Mouse (Mus musculus) spleen, embryonic (tissue): ENCODE results near the gene Ndufb5.
"Not testable (repeated sequence)": the region's sequence is repeated elsewhere in the genome, so short reads cannot be mapped to it uniquely, and the experiment has no call there.

Experiments
- CTCF ChIA-PET: fragments of 350-600 bp; sonication (Branson Sonifier 250); formaldehyde crosslinking; loops from one replicate; lab custom pipeline; 2022; lab: Charles Lee

Ndufb5 gene

GRCm38 (mm10) chr3:32725951-32726350, 10.8 kb upstream of the Ndufb5 start:
- CTCF ChIA-PET, result no interaction called here

- CTCF ChIA-PET, result no interaction called here
Observed at GRCm38 (mm10) chr3:32727861-32728260, 8.9 kb upstream of the Ndufb5 start.

GRCm38 (mm10) chr3:32737172-32737655, 424 bp downstream of the Ndufb5 start, which contains the start of gene Mrpl47:
Mrpl47 (minus strand) TSS chr3:32737605.
- CTCF ChIA-PET, result interaction anchor here (1.2 kb wide), 1 partner anchor 27 kb away, joined by 3 read pairs; no protein-coding TSS in a partner anchor

GRCm38 (mm10) chr3:32738549-32738948, 1.8 kb downstream of the Ndufb5 start:
- CTCF ChIA-PET, result no interaction called here

- CTCF ChIA-PET, result no interaction called here
Observed at GRCm38 (mm10) chr3:32742276-32742780, 5.5 kb downstream of the Ndufb5 start.

DNA sequence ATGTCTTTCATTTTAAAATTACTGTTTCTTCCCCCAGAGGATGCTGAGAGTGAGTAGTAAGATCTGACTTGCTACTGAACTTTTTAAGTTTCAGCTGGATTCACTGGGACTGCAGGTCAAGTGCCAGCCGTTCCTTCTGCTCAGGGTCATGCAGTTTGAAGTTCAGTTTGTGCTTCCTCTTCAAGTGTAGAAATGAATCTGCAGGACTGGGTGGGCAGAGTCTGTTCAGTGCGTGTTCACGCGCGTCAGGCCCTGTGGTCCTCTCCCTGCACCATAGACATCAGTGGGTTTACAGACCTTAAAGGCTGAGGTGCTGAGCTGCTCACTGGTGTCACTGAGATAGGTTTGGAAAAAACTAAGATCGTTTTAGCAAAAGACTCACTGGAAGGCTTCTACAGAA, 8.2 kb downstream of the Ndufb5 start:
- CTCF ChIA-PET, result no interaction called here

GRCm38 (mm10) chr3:32745426-32745825, 8.6 kb downstream of the Ndufb5 start:
- CTCF ChIA-PET, result not testable (repeated sequence)

DNA sequence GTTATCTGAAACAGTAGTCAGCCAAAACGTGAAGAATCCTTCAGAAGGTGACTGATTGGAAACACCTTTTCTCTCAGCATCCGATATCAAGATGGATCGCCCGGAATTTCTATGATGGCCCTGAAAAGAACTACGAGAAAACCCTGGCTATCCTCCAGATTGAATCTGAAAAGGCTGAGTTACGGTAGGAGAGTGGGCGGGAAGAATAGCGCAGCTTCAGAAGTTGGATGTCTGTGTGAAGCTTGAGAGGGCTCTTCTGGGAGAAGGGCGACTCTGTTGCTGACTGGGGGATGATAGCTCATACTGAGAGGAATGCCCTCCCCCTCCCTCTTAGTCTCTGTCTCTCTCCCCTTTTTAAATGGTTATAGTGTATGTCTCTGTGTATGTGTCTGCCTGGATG, 11.6 kb downstream of the Ndufb5 start:
- CTCF ChIA-PET, result no interaction called here

DNA sequence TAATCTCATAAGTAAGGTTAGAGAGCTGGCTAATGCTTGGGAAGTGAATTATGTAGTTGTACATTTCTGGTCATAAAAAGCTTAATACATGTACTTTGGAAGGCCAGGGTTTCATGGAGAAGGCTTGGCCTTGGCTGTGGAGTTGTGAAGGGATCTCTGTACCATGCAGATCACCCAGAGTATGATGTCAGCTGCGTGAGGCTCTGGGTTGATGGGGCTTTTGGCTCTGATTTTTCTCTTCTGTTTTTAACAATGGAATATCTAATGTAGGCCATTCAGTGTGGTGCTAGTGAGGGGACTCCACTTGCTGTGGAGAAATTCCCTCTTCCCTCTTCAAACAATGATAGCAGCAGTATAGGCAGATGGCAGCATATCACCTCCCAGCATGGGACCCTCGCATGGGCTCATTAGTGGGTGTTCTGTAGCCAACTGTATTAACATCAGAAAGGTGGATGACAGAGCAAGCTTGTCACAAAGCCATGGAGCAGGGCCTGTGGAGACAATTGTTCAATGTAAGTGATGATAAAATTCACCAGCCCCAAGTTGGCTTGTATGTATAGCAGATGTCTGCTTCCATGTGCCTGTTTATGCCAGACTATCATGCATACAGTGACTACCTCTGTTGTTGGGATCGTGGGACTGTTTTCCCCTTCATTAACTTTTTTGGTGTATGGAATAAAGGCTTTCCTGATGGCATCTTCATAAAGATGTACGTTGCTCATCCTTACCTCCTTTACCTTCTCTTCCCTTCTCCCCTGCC, 13.2 kb downstream of the Ndufb5 start:
- CTCF ChIA-PET, result no interaction called here

DNA sequence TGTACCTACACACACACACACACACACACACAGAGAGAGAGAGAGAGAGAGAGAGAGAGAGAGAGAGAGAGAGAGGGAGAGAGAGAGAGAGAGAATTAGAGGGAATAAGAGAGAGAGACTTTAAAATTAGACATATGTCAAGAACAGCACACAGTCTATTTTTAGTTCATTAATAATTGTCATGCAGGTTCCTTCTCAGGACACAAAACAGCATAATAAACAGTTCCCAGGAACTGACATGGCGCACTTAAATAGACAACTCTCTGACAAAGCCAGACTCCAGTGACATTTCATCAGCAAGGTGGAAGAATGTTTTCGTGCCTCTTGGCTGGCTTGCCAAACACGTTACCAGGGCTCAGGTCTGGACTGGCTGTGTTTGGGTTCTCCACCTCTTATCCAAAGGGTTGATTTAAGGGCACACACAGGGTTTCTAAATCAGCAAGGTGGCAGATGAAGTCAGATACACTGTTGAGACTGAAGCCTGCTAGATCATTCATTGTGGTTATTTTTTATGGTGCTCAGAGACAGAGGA, 17.7 kb downstream of the Ndufb5 start:
- CTCF ChIA-PET, result no interaction called here

DNA sequence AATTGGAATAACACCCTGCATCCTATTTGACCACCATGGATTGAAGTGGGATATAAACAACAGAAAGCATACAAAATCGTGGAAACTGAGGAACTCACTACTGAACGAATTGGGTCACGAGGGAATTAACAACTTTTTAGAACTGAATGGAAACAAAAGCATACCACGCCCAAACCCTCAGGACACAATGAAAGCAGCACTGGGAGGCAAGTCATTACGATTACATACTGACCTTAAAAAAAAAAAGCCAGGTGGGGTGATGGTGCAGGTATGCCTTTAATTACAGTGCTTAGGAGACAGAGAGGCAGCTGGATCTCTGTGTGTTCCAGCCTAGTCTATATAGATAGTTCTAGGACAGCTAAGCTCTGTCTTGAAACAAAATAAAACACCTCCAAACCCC, 22.4 kb downstream of the Ndufb5 start:
- CTCF ChIA-PET, result no interaction called here

GRCm38 (mm10) chr3:32762962-32763361, 26.2 kb downstream of the Ndufb5 start:
- CTCF ChIA-PET, result no interaction called here

GRCm38 (mm10) chr3:32763902-32764301, 27.1 kb downstream of the Ndufb5 start:
- CTCF ChIA-PET, result no interaction called here

GRCm38 (mm10) chr3:32770781-32771180, 34.0 kb downstream of the Ndufb5 start:
- CTCF ChIA-PET, result no interaction called here
